Mouse (Mus musculus) heart, adult 2 months (tissue): ENCODE data around the gene Gm20431.

Experiments
- CTCF ChIP-seq: fragments of 200-600 bp; IDR thresholded peaks from 2 replicates; pipeline ENCODE4 v1.8.1; 2022; ENCODE audit warnings: antibody characterized with exemption, mild to moderate bottlenecking, moderate library complexity
- POLR2A ChIP-seq: fragments of 200-500 bp; IDR thresholded peaks from 2 replicates; pipeline ENCODE4 v1.6.1; 2011; ENCODE audit warnings: mild to moderate bottlenecking, low read depth, low read length, control low read depth; ENCODE audit not compliant: insufficient read depth

DNA sequence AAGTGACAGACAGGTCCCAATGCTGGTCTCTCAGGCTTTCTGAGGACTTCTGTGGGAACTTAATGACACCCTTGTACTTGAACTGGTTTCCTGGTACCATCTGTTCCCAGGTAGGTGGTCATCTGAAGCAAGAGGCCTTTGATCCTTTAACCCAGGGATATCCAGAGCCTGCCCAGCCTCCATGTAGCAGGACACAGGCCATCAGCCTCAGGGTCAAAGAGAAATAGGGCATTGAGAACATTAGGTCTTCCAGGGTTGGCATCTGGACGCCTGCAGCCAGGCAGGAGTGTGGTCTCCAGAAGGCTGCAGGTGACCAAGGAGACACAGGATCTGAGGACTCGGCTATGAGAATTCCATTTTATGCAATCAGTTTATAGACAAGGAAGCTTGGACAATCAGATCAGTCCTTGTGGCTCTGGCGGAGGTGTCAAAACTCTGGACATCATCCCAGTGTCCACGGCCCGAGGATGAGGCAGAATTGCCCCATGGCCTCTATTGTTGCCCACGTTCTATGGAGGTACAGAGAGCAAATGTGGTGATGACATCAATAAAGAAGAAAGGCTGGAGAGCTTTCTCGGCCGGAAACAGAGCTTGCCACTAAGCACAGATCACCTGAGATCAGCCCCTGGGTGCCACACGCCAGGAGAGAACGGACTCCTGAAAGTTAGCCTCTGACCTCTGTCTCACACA is 6.2 kb downstream of the Gm20431 start:
- no peak for TF ChIP-seq CTCF
- TF ChIP-seq POLR2A, result no peak
